In genomic region chr9:54559771-54560471, GRCm38 (mm10) we compare ENCODE assay signal across 8 mouse cellular contexts. TPM values are rescaled to one million over a fixed set of nuclear protein-coding genes. Genes with fewer than 3 reads are reported as not detected.
A peak's percentile ranks its signal among the peaks of the same experiment; 100 is the strongest.
DNase-seq lines count a peak whose midpoint lies in the region; ATAC-seq and TF ChIP-seq lines count a peak whose summit lies in the region.

Gene Cib2, minus strand, starts transcription at chr9:54560218.

- H3K4me3 ChIP-seq in gastrocnemius, adult 2 months: peak within 1 kb of the TSS; percentile 83
- peak within 1 kb of the TSS; percentile 52 for H3K4me3 ChIP-seq in hindbrain, embryonic 16.5 days (ENCODE audit: low read length)
- H3K4me3 ChIP-seq in left cerebral cortex, adult 2 months: peak within 1 kb of the TSS; percentile 58

- H3K9ac ChIP-seq in hindbrain, embryonic 16.5 days (ENCODE audit: low read depth, low read length): peak within 1 kb of the TSS; percentile 75

- DNase-seq in ZHBTc4 (ENCODE audit: low read depth, low spot score): peak; percentile 77
- DNase-seq in cerebellum, postnatal 4 days (ENCODE audit: low spot score in 2 of 2): peak; percentile 52 to 73
- DNase-seq in gastrocnemius, adult 2 months: peak; percentile 94
- peak; percentile 67 to 78 for DNase-seq in left cerebral cortex, adult 2 months (ENCODE audit: extremely low spot score in 1 of 2, low spot score in 2 of 2)
- peak; percentile 73 for DNase-seq in right cerebral cortex, adult 18-20 months
- peak; percentile 31 for DNase-seq in urinary bladder, postnatal 10 days (ENCODE audit: low spot score)

- peak; percentile 97 for ATAC-seq in hindbrain, embryonic 16.5 days
- peak; percentile 98 for ATAC-seq in megakaryocyte, adult 5-6 weeks (ENCODE audit: poor library complexity, severe bottlenecking)

- H3K9me3 ChIP-seq in hindbrain, embryonic 16.5 days (ENCODE audit: control insufficient read depth, low read length): no peaks in the 10 kb centered on the region

- H3K36me3 ChIP-seq in hindbrain, embryonic 16.5 days (ENCODE audit: control insufficient read depth, insufficient read depth, low read length): no peaks in the 10 kb centered on the region

- intact Hi-C loops in gastrocnemius, adult 2 months (cut with DNase I): loop anchor here (2.0 kb wide), 3 partner anchors 27 to 45 kb away; partner anchors contain the start of gene Idh3a
- intact Hi-C loops in left cerebral cortex, adult 2 months (cut with DNase I): no loop called here

- H3K4me2 ChIP-seq in hindbrain, embryonic 16.5 days (ENCODE audit: low read length): peak within 1 kb of the TSS; percentile 72

- peak; percentile 59 for TF ChIP-seq CTCF in gastrocnemius, adult 2 months (IDR thresholded peaks at IDR 0.05)
- TF ChIP-seq CTCF in left cerebral cortex, adult 2 months (IDR thresholded peaks at IDR 0.05): peak; percentile 38

- H3K27ac ChIP-seq in gastrocnemius, adult 2 months: peak within 1 kb of the TSS; percentile 92
- peak within 1 kb of the TSS; percentile 37; the same call in 1 of the 2 replicates for H3K27ac ChIP-seq in hindbrain, embryonic 16.5 days (ENCODE audit: low read depth, low read length)
- peak within 1 kb of the TSS; percentile 47; the same call in 1 of the 2 replicates for H3K27ac ChIP-seq in left cerebral cortex, adult 2 months

- WGBS in hindbrain, embryonic 16.5 days: 2% methylated on average over 54 of the region's 54 CpGs

- H3K27me3 ChIP-seq in hindbrain, embryonic 16.5 days (replicated peaks; ENCODE audit: control insufficient read depth, insufficient read depth, low read length): no peaks in the 10 kb centered on the region

- peaks cover 3% of the 10 kb centered on the region; the same call in 1 of the 2 replicates for H3K4me1 ChIP-seq in hindbrain, embryonic 16.5 days (ENCODE audit: control insufficient read depth, insufficient read depth, low read depth, low read length)

RNA-seq across cellular contexts. Expression of gene Cib2, which starts in this region (rescaled TPM):
- 100 to 1,000 TPM in 1 of 2 experiments, 10 to 100 TPM in 1; 95.5 to 143 TPM for total RNA-seq in gastrocnemius, adult 2 months (2021)
- 61.7 and 78.6 TPM in 2 replicates for polyA plus RNA-seq in hindbrain, embryonic 16.5 days (2015; fragmentation: Nextera tagmentation; extraction: Ambion mirVana)
- 10 to 100 TPM; 22.0 to 24.2 TPM for total RNA-seq in left cerebral cortex, adult 2 months (2021)
- total RNA-seq in megakaryocyte, adult 5-6 weeks (2015): 11.4 and 14.9 TPM in 2 replicates
- 2.7 and 3.9 TPM in 2 replicates for total RNA-seq in megakaryocyte, adult 5-6 weeks (2017)

Comparison
In these comparisons a context has a peak if more than half of its experiments do, and no peak if none do; other contexts are left out.
1. Peak in every context shown above with its lines: DNase-seq, ATAC-seq, H3K4me3 ChIP-seq and H3K27ac ChIP-seq.
2. DNase-seq: peak in every context shown above with its lines; median percentile 94 in gastrocnemius, adult 2 months; 77 in ZHBTc4; 73 in right cerebral cortex, adult 18-20 months; 72 in left cerebral cortex, adult 2 months; 62 in cerebellum, postnatal 4 days; 31 in urinary bladder, postnatal 10 days.
3. H3K27ac ChIP-seq: peak in every context shown above with its lines; median percentile 92 in gastrocnemius, adult 2 months; 47 in left cerebral cortex, adult 2 months; 37 in hindbrain, embryonic 16.5 days.